Mouse (Mus musculus) thymus, adult 2 months (tissue): Measurements from ENCODE around the gene Psmd3.

Experiments
- CTCF ChIP-seq: fragments of 200-500 bp; IDR thresholded peaks from 2 replicates; pipeline ENCODE4 v1.5.1; 2012; ENCODE audit warnings: mild to moderate bottlenecking, control low read depth, low read length, moderate library complexity, borderline replicate concordance; ENCODE audit not compliant: control insufficient read depth, poor library complexity, insufficient read depth; ENCODE audit errors: extremely low read depth
- POLR2A ChIP-seq: fragments of 200-500 bp; IDR thresholded peaks from 2 replicates; pipeline ENCODE4 v1.6.1; 2012; ENCODE audit warnings: mild to moderate bottlenecking, low read length, control low read depth, moderate library complexity; ENCODE audit not compliant: control insufficient read depth, poor library complexity, insufficient read depth; ENCODE audit errors: extremely low read depth

DNA sequence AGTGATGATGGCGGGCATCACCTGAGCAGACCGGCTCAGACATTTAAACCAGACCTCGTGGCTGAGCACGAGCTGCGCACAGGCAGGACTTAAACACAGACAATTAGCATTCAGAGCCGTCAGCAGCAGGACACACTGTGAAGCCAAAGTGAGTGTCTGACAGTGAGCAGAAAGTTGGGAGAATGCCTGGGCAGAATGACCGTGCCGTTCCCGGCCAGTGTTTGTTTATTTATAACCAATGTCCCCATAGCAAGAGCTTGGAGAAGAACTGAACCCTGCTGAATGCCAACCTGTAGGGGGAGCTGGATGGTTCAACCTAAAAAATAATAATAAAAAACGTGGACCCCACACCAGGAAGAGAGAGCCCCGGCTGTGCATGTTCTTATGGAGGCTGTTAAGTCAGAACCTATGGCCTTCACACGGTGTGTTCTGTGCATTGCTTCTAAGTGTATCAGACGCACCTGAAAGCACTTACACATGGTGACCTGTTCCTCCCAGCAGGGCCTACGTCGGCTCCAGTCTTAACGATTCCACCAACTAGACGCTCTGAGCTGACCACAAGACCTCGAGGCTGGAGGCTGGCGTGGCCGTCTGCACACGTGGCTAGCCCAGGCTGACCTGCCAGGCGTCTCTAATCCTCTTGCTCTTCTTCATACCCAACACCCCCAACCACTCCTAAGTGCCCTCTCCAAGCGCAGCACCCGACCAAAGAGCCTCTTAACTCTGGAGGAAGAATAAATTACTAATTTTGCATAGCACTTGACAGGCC is 39.3 kb downstream of the Psmd3 start:
- TF ChIP-seq CTCF: no peak
- no peak for TF ChIP-seq POLR2A
